Mouse (Mus musculus): ENCODE results near the gene Senp5. TPM values are rescaled to one million over a fixed set of nuclear protein-coding genes. Genes with fewer than 3 reads are reported as not detected.
A peak's percentile ranks its signal among the peaks of the same experiment; 100 is the strongest.

Gene Senp5
- polyA plus RNA-seq, 1 experiment from 2014 or later: 11.5 TPM

- ATAC-seq (ENCODE audit: insufficient number of reproducible peaks, insufficient read depth, low FRiP score, low read depth): no peak
- H3K27ac ChIP-seq (ENCODE audit: low read length): no peak overlapping the region
- H3K36me3 ChIP-seq (ENCODE audit: control insufficient read depth, insufficient read depth, low read length): no peaks in the 10 kb centered on the region
- no peak overlapping the region for H3K9ac ChIP-seq (replicated peaks; ENCODE audit: low read depth, low read length)
- H3K4me2 ChIP-seq (replicated peaks; ENCODE audit: low read depth, low read length): peak overlapping the region; percentile 43
- peak overlapping the region; percentile 17; the same call in 1 of the 2 replicates for H3K4me3 ChIP-seq (ENCODE audit: low read depth, low read length)
- 6% methylated on average over 36 of the region's 36 CpGs for WGBS
- H3K4me1 ChIP-seq (ENCODE audit: control insufficient read depth, insufficient read depth, low read length): peaks cover 11% of the 10 kb centered on the region
- H3K27me3 ChIP-seq (ENCODE audit: control insufficient read depth, insufficient read depth, low read length): peaks cover 17% of the 10 kb centered on the region
- H3K9me3 ChIP-seq (ENCODE audit: control insufficient read depth, low read depth, low read length): no peaks in the 10 kb centered on the region
These were observed 67.8 kb downstream of the Senp5 start for GRCm38 (mm10) chr16:31935091-31935979.

- no peaks in the 10 kb centered on the region for H3K9me3 ChIP-seq (ENCODE audit: control insufficient read depth, low read depth, low read length)
- peak overlapping the region; percentile 43 for H3K4me2 ChIP-seq (replicated peaks; ENCODE audit: low read depth, low read length)
- peaks cover 11% of the 10 kb centered on the region for H3K4me1 ChIP-seq (ENCODE audit: control insufficient read depth, insufficient read depth, low read length)
- no peak overlapping the region for H3K9ac ChIP-seq (replicated peaks; ENCODE audit: low read depth, low read length)
- ATAC-seq (ENCODE audit: insufficient number of reproducible peaks, insufficient read depth, low FRiP score, low read depth): no peak
- H3K36me3 ChIP-seq (ENCODE audit: control insufficient read depth, insufficient read depth, low read length): no peaks in the 10 kb centered on the region
- 25% methylated on average over 13 of the region's 13 CpGs for WGBS
- H3K27me3 ChIP-seq (ENCODE audit: control insufficient read depth, insufficient read depth, low read length): peaks cover 17% of the 10 kb centered on the region
- no peak overlapping the region for H3K27ac ChIP-seq (ENCODE audit: low read length)
- peak overlapping the region; percentile 17; the same call in 1 of the 2 replicates for H3K4me3 ChIP-seq (ENCODE audit: low read depth, low read length)
These were observed 68.5 kb downstream of the Senp5 start for GRCm38 (mm10) chr16:31934550-31935010.

- WGBS: 11% methylated on average over 42 of the region's 42 CpGs
- H3K27ac ChIP-seq (ENCODE audit: low read length): peak within 1 kb of the TSS; percentile 39; the same call in 1 of the 2 replicates
- H3K9ac ChIP-seq (replicated peaks; ENCODE audit: low read depth, low read length): peak within 1 kb of the TSS; percentile 45
- H3K4me1 ChIP-seq (ENCODE audit: control insufficient read depth, insufficient read depth, low read length): peaks cover 11% of the 10 kb centered on the region
- no peak for ATAC-seq (ENCODE audit: insufficient number of reproducible peaks, insufficient read depth, low FRiP score, low read depth)
- peaks cover 17% of the 10 kb centered on the region for H3K27me3 ChIP-seq (ENCODE audit: control insufficient read depth, insufficient read depth, low read length)
- H3K4me3 ChIP-seq (ENCODE audit: low read depth, low read length): peak within 1 kb of the TSS; percentile 49
- no peaks in the 10 kb centered on the region for H3K9me3 ChIP-seq (ENCODE audit: control insufficient read depth, low read depth, low read length)
- H3K36me3 ChIP-seq (ENCODE audit: control insufficient read depth, insufficient read depth, low read length): no peaks in the 10 kb centered on the region
- H3K4me2 ChIP-seq (replicated peaks; ENCODE audit: low read depth, low read length): peak within 1 kb of the TSS; percentile 91
These were observed 69.1 kb downstream of the Senp5 start, which contains the start of gene Pigz for GRCm38 (mm10) chr16:31933751-31934549. Gene Pigz (plus strand): TSS chr16:31933851.

- 2% methylated on average over 50 of the region's 50 CpGs for WGBS
- peak overlapping the region; percentile 49 for H3K4me3 ChIP-seq (ENCODE audit: low read depth, low read length)
- peaks cover 17% of the 10 kb centered on the region for H3K27me3 ChIP-seq (ENCODE audit: control insufficient read depth, insufficient read depth, low read length)
- H3K9me3 ChIP-seq (ENCODE audit: control insufficient read depth, low read depth, low read length): no peaks in the 10 kb centered on the region
- H3K27ac ChIP-seq (ENCODE audit: low read length): peak overlapping the region; percentile 39; the same call in 1 of the 2 replicates
- peaks cover 11% of the 10 kb centered on the region for H3K4me1 ChIP-seq (ENCODE audit: control insufficient read depth, insufficient read depth, low read length)
- ATAC-seq (ENCODE audit: insufficient number of reproducible peaks, insufficient read depth, low FRiP score, low read depth): peak; percentile 90
- peak overlapping the region; percentile 45 for H3K9ac ChIP-seq (replicated peaks; ENCODE audit: low read depth, low read length)
- H3K4me2 ChIP-seq (replicated peaks; ENCODE audit: low read depth, low read length): peak overlapping the region; percentile 91
- no peaks in the 10 kb centered on the region for H3K36me3 ChIP-seq (ENCODE audit: control insufficient read depth, insufficient read depth, low read length)
These were observed 70.0 kb downstream of the Senp5 start for GRCm38 (mm10) chr16:31932840-31933697.

DNA sequence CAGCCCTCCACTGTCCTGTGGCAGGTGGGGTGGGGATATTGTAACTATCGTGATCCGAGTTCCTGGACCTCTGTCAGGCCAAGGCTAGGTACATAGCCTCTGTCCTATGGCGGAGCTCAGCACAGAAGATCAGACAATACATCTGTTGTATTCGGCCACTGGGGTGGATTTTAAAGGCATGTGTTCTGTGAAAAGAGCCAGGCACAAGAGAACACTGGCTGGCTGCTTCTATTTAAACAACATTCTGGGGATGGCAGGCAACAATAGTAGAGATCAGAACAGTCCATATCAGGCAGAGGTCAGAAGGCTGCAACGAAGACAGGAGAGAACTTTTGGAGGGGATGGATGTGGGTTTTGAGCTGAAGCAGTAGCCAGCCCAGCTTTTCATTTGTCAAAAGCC is 70.8 kb downstream of the Senp5 start:
- Histone ChIP-seq H3K36me3 (ENCODE audit: control insufficient read depth, insufficient read depth, low read length) (no peaks in the 10 kb centered on the region), H3K27ac (ENCODE audit: low read length) (no peak overlapping the region), H3K4me3 (ENCODE audit: low read depth, low read length) (no peak overlapping the region), H3K9ac (replicated peaks; ENCODE audit: low read depth, low read length) (no peak overlapping the region; the same call in 1 of the 2 replicates), H3K9me3 (ENCODE audit: control insufficient read depth, low read depth, low read length) (no peaks in the 10 kb centered on the region), H3K4me1 (ENCODE audit: control insufficient read depth, insufficient read depth, low read length) (peaks cover 11% of the 10 kb centered on the region), H3K4me2 (replicated peaks; ENCODE audit: low read depth, low read length) (peak overlapping the region; percentile 91; the same call in 1 of the 2 replicates), H3K27me3 (ENCODE audit: control insufficient read depth, insufficient read depth, low read length) (peaks cover 17% of the 10 kb centered on the region)
- 65% methylated on average over 5 of the region's 5 CpGs for WGBS
- ATAC-seq (ENCODE audit: insufficient number of reproducible peaks, insufficient read depth, low FRiP score, low read depth): no peak

DNA sequence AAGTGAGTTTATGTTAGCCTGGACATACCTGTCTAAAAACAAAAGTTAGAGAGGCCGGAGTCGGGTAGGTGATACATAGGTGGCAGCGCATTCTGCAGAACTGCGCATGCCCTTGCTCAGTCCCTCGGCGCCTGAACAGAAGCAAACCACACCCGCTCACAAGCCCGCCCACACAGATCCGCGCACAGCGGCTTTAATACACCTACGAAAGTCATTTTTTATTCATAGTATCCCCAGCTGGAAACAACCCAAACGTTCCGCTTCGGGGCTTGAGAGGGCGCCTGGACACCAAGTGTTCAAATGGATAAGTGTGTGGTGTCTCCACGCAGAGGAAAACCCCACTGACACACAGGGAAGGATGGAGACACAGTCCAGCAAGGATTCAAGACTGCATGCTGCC is 71.8 kb downstream of the Senp5 start:
- no peak for ATAC-seq (ENCODE audit: insufficient number of reproducible peaks, insufficient read depth, low FRiP score, low read depth)
- peaks cover 17% of the 10 kb centered on the region for H3K27me3 ChIP-seq (ENCODE audit: control insufficient read depth, insufficient read depth, low read length)
- no peak overlapping the region for H3K4me3 ChIP-seq (ENCODE audit: low read depth, low read length)
- no peak overlapping the region for H3K9ac ChIP-seq (replicated peaks; ENCODE audit: low read depth, low read length)
- H3K27ac ChIP-seq (ENCODE audit: low read length): no peak overlapping the region
- no peaks in the 10 kb centered on the region for H3K36me3 ChIP-seq (ENCODE audit: control insufficient read depth, insufficient read depth, low read length)
- peaks cover 11% of the 10 kb centered on the region for H3K4me1 ChIP-seq (ENCODE audit: control insufficient read depth, insufficient read depth, low read length)
- peak overlapping the region; percentile 20; the same call in 1 of the 2 replicates for H3K4me2 ChIP-seq (replicated peaks; ENCODE audit: low read depth, low read length)
- 53% methylated on average over 17 of the region's 17 CpGs for WGBS
- no peaks in the 10 kb centered on the region for H3K9me3 ChIP-seq (ENCODE audit: control insufficient read depth, low read depth, low read length)

GRCm38 (mm10) chr16:31927412-31927811 is 75.7 kb downstream of the Senp5 start:
- no peak overlapping the region for H3K9ac ChIP-seq (replicated peaks; ENCODE audit: low read depth, low read length)
- no peaks in the 10 kb centered on the region for H3K4me1 ChIP-seq (ENCODE audit: control insufficient read depth, insufficient read depth, low read length)
- no peak overlapping the region for H3K27ac ChIP-seq (ENCODE audit: low read length)
- H3K27me3 ChIP-seq (ENCODE audit: control insufficient read depth, insufficient read depth, low read length): no peaks in the 10 kb centered on the region
- no peak for ATAC-seq (ENCODE audit: insufficient number of reproducible peaks, insufficient read depth, low FRiP score, low read depth)
- no peak overlapping the region for H3K4me2 ChIP-seq (replicated peaks; ENCODE audit: low read depth, low read length)
- WGBS: 84% methylated on average over 5 of the region's 5 CpGs
- no peaks in the 10 kb centered on the region for H3K9me3 ChIP-seq (ENCODE audit: control insufficient read depth, low read depth, low read length)
- H3K36me3 ChIP-seq (ENCODE audit: control insufficient read depth, insufficient read depth, low read length): no peaks in the 10 kb centered on the region
- H3K4me3 ChIP-seq (ENCODE audit: low read depth, low read length): no peak overlapping the region

Measured in stomach, embryonic 14.5 days (tissue).